Mouse (Mus musculus) WW6 (cell line): Measurements from ENCODE around the gene Kirrel3.

Experiments used
- DNase-seq: peaks from one replicate; pipeline ENCODE4 v3.0.0-alpha.2; 2013; ENCODE audit warnings: low read depth, low spot score

Gene Kirrel3

GRCm38 (mm10) chr9:34507164-34507563 is 21.5 kb downstream of the Kirrel3 start:
- DNase-seq: no peak

DNA sequence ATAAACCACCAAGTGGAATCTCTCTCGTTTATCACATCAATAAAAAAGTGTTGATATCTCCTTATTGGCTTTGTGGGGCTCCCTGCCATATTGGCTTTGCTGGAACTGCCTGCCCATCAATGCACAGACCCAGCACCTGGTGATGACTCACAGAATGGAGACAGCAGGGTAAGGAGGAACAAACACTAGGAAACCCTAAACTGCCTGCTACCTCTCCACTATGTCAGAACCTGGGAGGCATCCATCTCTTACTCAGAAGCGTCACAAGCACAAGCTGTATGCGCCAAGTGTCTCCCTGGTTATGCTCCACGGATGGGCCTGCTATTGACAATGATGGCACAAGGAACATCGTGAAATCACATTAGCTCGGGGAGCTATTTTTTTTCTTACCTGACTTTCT is 33.2 kb downstream of the Kirrel3 start:
- no peak for DNase-seq

GRCm38 (mm10) chr9:34520234-34520950 is 34.7 kb downstream of the Kirrel3 start:
- no peak for DNase-seq

- no peak for DNase-seq
Observed at GRCm38 (mm10) chr9:34525695-34526094, 40.0 kb downstream of the Kirrel3 start.

DNA sequence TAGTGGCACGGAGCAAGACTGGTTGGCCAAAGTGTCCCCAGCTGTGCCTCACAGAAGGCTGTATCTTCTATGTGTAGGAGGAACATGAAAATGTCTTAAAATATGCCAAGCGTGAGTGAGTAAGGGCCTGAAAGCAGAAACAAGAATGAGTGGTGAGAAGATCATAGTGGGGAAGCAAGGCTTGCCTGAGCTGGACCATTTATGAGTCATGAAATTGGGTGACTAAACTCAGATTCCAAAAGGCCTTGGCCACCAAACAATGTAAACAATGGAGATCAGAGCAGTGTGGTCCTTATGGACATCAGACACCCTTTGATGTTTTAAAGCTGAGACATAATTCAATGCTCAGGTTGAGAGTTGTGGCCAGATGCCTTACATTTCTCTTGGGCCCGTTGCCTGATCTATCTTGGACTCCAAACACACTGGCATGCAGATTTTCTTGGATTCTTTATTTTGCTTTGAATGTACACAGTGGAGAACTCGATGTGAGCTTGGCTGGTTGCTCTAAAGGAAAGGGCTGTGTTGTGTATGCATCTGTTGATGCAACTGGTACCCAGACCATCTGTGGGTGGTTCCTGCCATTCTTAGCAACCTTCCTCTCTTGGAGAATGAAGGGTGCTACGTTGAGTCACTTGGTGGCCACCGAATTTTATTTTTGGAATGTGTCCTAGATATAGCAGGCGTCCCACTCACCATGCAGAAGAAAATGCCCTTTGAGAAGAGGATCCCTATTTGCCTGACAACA is 53.1 kb downstream of the Kirrel3 start:
- DNase-seq: no peak

DNA sequence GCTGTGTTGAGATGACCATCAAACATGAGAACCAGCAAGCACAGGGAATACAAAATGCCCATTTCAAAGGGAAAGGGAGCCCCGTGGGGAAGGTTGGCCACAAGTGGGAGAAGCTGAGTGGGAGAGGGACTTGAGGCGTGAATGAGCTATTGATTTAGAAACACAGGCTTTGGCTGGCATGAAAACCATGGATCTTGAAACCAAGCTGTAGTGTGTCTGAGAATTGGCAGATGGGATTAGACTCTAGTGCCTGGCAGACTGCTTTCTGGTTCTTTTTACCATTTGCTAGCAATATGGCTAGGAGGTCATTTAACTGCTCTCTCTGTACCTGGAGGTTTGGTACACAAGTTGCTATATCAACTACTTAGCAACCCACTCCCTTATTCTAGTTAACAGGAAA is 56.2 kb downstream of the Kirrel3 start:
- no peak for DNase-seq

GRCm38 (mm10) chr9:34555699-34556098 is 70.0 kb downstream of the Kirrel3 start:
- DNase-seq: no peak

DNA sequence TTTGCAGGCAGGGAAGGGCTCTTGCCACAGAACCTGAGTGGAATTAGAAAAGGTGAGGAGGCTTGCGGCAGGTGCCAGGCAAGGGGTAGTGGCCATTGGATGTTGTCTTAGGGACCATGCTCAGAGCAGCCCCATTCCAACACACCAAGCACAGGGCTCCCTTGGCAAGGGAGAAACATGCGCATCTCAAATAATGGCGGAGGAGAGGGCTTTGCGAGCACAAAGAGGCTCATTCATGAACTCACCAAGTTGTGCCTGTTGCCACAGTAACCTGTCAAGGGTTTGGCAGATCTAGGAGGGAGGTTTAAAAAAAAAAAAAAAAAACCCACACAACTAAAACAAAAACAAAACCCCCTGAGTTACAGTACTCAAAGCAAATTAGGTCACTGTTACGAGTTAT is 72.2 kb downstream of the Kirrel3 start:
- DNase-seq: no peak

- DNase-seq: no peak
Observed at GRCm38 (mm10) chr9:34558291-34558899, 72.7 kb downstream of the Kirrel3 start.

DNA sequence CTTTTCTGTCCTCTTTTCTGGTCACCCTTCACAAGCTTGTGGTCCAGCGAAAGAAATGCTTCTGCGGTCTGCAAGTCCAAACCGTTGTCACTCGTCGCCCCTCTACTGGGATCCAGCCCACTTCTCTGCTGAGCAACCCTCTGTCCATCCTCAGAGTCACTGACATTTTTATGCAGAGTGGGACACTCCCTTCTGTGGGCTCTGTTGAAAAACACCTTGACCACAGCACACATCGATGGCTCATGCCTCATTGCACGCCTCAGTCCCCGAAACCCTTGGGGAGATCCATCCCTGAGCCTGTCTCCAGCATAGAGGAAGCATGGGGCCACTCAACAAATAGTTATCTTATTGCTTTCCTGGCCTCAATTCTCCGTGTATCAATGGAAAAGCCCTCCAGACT is 73.4 kb downstream of the Kirrel3 start:
- no peak for DNase-seq

- no peak for DNase-seq
Observed at GRCm38 (mm10) chr9:34561281-34561680, 75.6 kb downstream of the Kirrel3 start.

- DNase-seq: no peak
Observed at GRCm38 (mm10) chr9:34562437-34563000, 76.8 kb downstream of the Kirrel3 start.

- no peak for DNase-seq
Observed at GRCm38 (mm10) chr9:34573906-34574305, 88.2 kb downstream of the Kirrel3 start.

DNA sequence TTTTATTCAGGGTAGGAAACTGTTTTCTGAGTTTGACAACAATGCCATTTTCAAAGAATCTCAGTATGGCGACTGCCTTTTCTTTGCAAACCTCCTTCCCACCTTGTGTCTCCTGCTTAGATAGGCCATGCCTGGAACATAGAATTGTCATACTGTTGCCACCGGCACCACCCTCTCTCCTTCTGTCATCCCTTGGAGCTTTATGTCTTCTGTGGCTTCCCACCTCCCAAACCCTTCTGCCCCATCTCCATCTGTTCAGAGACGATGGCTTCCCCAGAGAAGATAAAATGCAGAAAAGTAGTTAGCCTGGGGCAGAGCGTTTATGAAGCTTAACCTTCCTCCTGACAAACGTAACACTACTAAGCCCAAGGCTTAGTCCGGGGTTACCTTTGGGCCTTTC is 88.9 kb downstream of the Kirrel3 start:
- DNase-seq: no peak

DNA sequence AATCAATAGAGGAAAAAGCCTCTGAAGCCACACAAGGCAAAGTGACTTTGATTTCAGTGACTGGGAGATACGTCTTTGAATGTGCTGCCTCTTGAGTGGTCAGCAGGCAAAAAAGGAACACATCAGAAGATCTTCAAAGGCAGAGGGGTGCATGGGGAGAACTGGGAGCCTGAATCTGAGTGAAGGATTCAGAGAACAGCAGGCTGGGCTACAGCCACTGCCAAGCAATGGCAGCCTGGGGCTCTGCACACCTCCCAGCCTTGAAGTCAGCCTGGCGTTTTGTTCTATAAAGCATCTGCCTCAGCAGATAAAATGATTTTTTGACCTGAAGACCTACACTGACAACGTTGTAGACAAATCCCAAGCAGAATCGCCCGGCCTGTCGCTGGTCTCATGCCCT is 93.5 kb downstream of the Kirrel3 start:
- no peak for DNase-seq

GRCm38 (mm10) chr9:34580059-34580458 is 94.4 kb downstream of the Kirrel3 start:
- DNase-seq: no peak

DNA sequence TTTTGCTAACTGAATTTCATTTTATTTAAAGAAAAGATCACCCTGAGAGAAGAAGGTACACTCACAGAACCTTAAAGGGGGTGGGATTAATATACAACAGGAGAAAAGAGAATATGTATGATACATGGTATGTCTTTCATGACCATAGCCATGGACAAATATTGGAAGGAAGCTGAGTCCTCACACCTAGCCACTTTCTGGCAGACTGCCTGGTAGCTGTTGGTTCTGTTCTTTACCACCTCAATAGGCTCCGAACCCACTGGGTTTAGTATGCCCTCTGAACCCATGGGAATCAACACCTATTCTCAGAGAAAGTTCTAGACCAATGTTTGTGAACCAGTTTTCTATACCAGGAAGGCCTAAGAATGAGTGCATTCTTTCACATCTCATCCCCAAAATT is 96.8 kb downstream of the Kirrel3 start:
- DNase-seq: no peak

DNA sequence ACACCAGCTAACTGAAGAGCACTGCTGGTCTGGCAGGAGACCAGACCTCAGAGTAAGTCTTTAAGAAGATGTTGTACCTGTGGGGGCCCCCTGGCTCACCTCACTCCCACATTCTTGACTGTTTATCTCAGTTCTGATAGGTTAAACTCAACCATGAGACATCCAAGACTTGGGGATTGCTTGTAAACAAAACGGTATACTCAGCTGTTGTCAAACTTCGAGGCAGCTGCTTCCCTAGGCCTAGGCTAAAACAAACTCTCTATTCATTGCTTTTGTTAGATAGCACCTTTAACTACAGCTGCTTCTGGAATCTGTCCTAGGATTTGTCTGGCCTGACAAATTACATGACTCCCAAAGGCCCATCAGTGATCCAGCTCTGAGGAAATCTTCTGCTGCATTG is 99.8 kb downstream of the Kirrel3 start:
- DNase-seq: no peak

DNA sequence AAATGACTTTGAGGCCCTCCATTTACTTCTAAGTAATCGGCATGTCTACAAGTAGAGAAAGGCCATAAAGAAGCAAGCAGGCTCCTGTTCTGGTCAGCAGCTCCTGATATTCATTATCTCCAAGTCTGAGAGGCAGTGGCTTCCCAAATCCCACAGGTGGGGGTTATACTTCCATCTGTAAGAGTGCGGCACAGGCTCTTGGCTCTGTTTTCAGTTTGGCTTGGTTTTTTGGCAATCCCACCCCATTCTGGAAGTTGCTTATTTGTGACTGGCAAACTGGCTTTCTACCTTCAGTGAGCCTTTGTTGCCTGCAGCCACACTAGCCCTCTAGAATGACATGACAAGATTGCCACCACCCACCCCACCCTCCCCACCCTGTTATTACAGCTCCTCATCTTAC is 100.4 kb downstream of the Kirrel3 start:
- DNase-seq: no peak

DNA sequence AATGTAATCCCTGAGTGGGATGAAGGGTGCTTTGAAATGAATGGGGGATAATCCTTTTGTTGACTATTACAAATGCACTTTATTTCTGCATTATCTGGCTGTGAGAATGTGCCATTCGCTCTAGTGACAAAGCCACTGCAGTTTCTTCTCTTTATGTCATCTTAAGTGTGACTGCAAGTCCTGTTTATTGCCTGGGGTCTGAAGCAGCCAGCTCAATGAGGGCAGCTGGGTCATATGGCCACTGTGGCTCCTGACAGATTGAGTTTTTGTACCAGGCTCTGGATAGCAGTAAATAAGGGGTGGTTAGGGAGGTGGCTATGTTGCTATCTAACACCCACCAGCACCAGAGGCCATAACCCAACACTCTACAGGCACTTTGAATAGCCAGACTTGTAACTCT is 104.1 kb downstream of the Kirrel3 start:
- DNase-seq: no peak

GRCm38 (mm10) chr9:34592073-34592610 is 106.4 kb downstream of the Kirrel3 start:
- DNase-seq: no peak

DNA sequence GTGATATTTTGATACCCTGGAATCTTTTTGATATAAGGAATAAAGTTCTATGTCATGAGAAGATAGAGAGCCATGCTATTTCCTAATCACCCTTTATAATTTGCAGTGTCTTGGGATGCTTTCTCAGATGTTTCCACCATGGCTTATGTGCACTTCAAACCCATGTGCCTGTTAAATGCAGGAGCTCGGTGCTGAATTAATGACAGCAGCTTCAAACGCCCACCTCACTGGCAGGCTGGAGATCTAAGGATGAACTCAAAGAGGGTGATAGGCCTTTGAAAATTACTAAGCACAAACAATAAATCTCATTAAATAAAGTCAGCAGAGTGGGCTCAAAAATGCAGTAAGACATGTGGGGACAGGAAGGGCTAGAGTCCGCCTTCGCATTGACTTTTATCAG is 108.2 kb downstream of the Kirrel3 start:
- no peak for DNase-seq
